Comparison of ENCODE assay signal across 11 mouse cellular contexts in the genomic region with DNA sequence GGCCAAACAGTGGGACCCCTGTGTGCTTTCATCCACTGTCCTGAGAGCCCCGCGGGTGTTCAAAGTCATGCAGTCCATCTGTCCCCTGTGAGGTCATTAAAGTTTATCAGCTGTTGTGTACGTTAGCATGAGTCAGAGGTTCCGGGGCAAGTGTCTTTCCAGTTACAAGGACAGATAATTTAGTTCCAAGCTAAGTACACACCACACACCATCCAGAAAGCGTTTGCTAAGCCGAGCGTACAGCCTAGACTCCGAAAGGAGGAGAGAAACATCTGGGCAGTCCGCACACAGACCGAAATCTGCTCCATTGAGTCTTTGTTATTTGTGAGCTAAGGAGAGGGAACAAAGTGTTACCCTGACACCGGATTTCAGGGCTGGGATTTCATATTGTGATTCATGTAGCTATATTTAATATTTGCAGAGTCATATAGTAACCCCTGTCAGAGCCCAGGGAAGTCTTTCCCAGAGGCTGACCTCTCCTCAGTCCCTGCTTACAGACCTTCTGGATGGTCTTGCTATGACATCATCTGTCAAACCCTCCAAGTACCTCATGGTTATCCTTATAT. TPM values are rescaled to one million over a fixed set of nuclear protein-coding genes. Genes with fewer than 3 reads are reported as not detected.
DNase-seq lines count a peak whose midpoint lies in the region; TF ChIP-seq lines count a peak whose summit lies in the region.
"Had no signal": no experiment of that assay in that cellular context is flagged by ENCODE, and none has a peak within 500 bp of the region (broad histone marks: within the 10 kb centered on the region; RNA-seq: fewer than 3 reads in every experiment).

No protein-coding gene starts in this region.

- H3K4me3 ChIP-seq in bone marrow macrophage, adult 2 months (ENCODE audit: insufficient read depth, low read length): no peak overlapping the region
- no peak overlapping the region for H3K4me3 ChIP-seq in myocyte
- no peak overlapping the region for H3K4me3 ChIP-seq in thymus, adult 2 months (ENCODE audit: control insufficient read depth, insufficient read depth, low read length)
- no peak overlapping the region for H3K4me3 ChIP-seq in hindbrain, embryonic 10.5 days
- H3K4me3 ChIP-seq: embryonic facial prominence, embryonic 10.5 days; kidney, embryonic 15.5 days had no signal

- no peak overlapping the region for H3ac ChIP-seq in myocyte (ENCODE audit: control insufficient read depth, insufficient read length)

- no peaks in the 10 kb centered on the region for H3K9me3 ChIP-seq in hindbrain, embryonic 10.5 days
- H3K9me3 ChIP-seq: embryonic facial prominence, embryonic 10.5 days; kidney, embryonic 15.5 days had no signal

- no peak for TF ChIP-seq POLR2A in bone marrow macrophage, adult 2 months (IDR thresholded peaks at IDR 0.05; ENCODE audit: borderline replicate concordance, low read depth, low read length)
- no peak for TF ChIP-seq POLR2A in myocyte (IDR thresholded peaks at IDR 0.05; ENCODE audit: insufficient read length, low read depth)
- TF ChIP-seq POLR2A in thymus, adult 2 months (IDR thresholded peaks at IDR 0.05; ENCODE audit: control insufficient read depth, extremely low read depth, insufficient read depth, low read length, poor library complexity): no peak

- H3K27ac ChIP-seq in bone marrow macrophage, adult 2 months (ENCODE audit: insufficient read depth, low read depth, low read length): peak overlapping the region; percentile 62
- H3K27ac ChIP-seq in thymus, adult 2 months (ENCODE audit: control insufficient read depth, insufficient read depth, low read length): no peak overlapping the region
- no peak overlapping the region for H3K27ac ChIP-seq in hindbrain, embryonic 10.5 days
- H3K27ac ChIP-seq: embryonic facial prominence, embryonic 10.5 days; kidney, embryonic 15.5 days had no signal

- DNase-seq in heart, adult 11 months: peak; percentile 91
- DNase-seq in heart, postnatal 25 days (ENCODE audit: low spot score): no peak
- DNase-seq in heart, postnatal 36 days: peak; percentile 28 to 58
- no peak for DNase-seq in thymus, adult 2 months
- no peak for DNase-seq in thymus, postnatal 0 days (ENCODE audit: low spot score)
- DNase-seq in hindbrain, embryonic 10.5 days (ENCODE audit: low spot score): no peak
- DNase-seq: lung, postnatal 14 days had no signal

- peak overlapping the region; percentile 42 for H3K4me2 ChIP-seq in myocyte (ENCODE audit: low read depth)
- H3K4me2 ChIP-seq: kidney, embryonic 15.5 days had no signal

- no peaks in the 10 kb centered on the region for H3K36me3 ChIP-seq in myocyte (ENCODE audit: control insufficient read depth, insufficient read depth)
- H3K36me3 ChIP-seq in thymus, adult 2 months (ENCODE audit: control insufficient read depth, insufficient read depth, low read length): no peaks in the 10 kb centered on the region
- no peaks in the 10 kb centered on the region for H3K36me3 ChIP-seq in hindbrain, embryonic 10.5 days
- H3K36me3 ChIP-seq: embryonic facial prominence, embryonic 10.5 days; kidney, embryonic 15.5 days had no signal

- no peak for TF ChIP-seq CTCF in bone marrow macrophage, adult 2 months (IDR thresholded peaks at IDR 0.05; ENCODE audit: low read depth, low read length)
- no peak for TF ChIP-seq CTCF in thymus, adult 2 months (IDR thresholded peaks at IDR 0.05; ENCODE audit: borderline replicate concordance, control insufficient read depth, extremely low read depth, insufficient read depth, low read length, poor library complexity)

- H3K27me3 ChIP-seq in myocyte (ENCODE audit: control insufficient read depth, insufficient read depth, insufficient read length): no peaks in the 10 kb centered on the region
- no peaks in the 10 kb centered on the region for H3K27me3 ChIP-seq in thymus, adult 2 months (ENCODE audit: control insufficient read depth, insufficient read depth, low read length)
- no peaks in the 10 kb centered on the region for H3K27me3 ChIP-seq in hindbrain, embryonic 10.5 days (ENCODE audit: insufficient read depth, poor library complexity, severe bottlenecking)
- H3K27me3 ChIP-seq: kidney, embryonic 15.5 days had no signal

- no peaks in the 10 kb centered on the region for H3K79me2 ChIP-seq in myocyte (ENCODE audit: control insufficient read depth, insufficient read depth)

- H3K4me1 ChIP-seq in bone marrow macrophage, adult 2 months (ENCODE audit: control insufficient read depth, insufficient read depth, low read length): peaks cover 28% of the 10 kb centered on the region
- H3K4me1 ChIP-seq in thymus, adult 2 months (replicated peaks; ENCODE audit: control insufficient read depth, insufficient read depth, low read length): no peaks in the 10 kb centered on the region
- peaks cover 7% of the 10 kb centered on the region; the same call in 1 of the 2 replicates for H3K4me1 ChIP-seq in hindbrain, embryonic 10.5 days (replicated peaks)
- H3K4me1 ChIP-seq: embryonic facial prominence, embryonic 10.5 days; kidney, embryonic 15.5 days had no signal

- 88% methylated on average over 11 of the region's 11 CpGs for WGBS in thymus, adult 2 months
- WGBS in hindbrain, embryonic 10.5 days: 66% methylated on average over 11 of the region's 11 CpGs

- intact Hi-C loops in heart, postnatal 25 days (cut with DNase I): no loop called here
- intact Hi-C loops in heart, postnatal 36 days (cut with DNase I): no loop called here

TF ChIP-seq in myocyte, 11 proteins besides CTCF, POLR2A, EP300 and RAD21:
- TF ChIP-seq TCF3 (IDR thresholded peaks at IDR 0.05; ENCODE audit: insufficient read length, low read depth) (no peak), TCF12 (IDR thresholded peaks at IDR 0.05; ENCODE audit: insufficient read depth, poor library complexity, severe bottlenecking) (peak; percentile 39), MYOG (IDR thresholded peaks at IDR 0.05; ENCODE audit: control insufficient read depth in 1 of 3, insufficient read depth in 1 of 3, insufficient read length in 2 of 3, low read depth in 2 of 3) (peak in 2 of 3 experiments; percentile 36 to 70), MAX (IDR thresholded peaks at IDR 0.05; ENCODE audit: low read depth) (no peak), MYOD1 (IDR thresholded peaks at IDR 0.05; ENCODE audit: control insufficient read depth in 1 of 3, insufficient read length in 2 of 3, low read depth in 2 of 3) (peak in 2 of 3 experiments; percentile 51 to 81)

RNA-seq across cellular contexts. Expression of a gene that starts 18.0 kb away (rescaled TPM):
- 10 to 100 TPM; 23.0 to 24.2 TPM for total RNA-seq in heart, postnatal 25 days (2021)
- polyA plus RNA-seq in bone marrow macrophage, adult 2 months (2012; ENCODE audit: insufficient read depth, insufficient read length, missing spikeins): 63.8 and 64.2 TPM in 2 replicates
- 10 to 100 TPM; 24.1 to 28.1 TPM for total RNA-seq in heart, postnatal 36 days (2021)
- polyA plus RNA-seq in myocyte (2012; fragmentation: generic; extraction: Trizol): 58.3 TPM
- 40.2 and 44.9 TPM in 2 replicates for polyA plus RNA-seq in thymus, adult 2 months (2012; rRNA removed)
- 43.9 and 44.2 TPM in 2 replicates for polyA plus RNA-seq in thymus, postnatal 0 days (2015; fragmentation: Nextera tagmentation; extraction: Ambion mirVana)
- polyA plus RNA-seq in hindbrain, embryonic 10.5 days (2016; fragmentation: Nextera tagmentation; extraction: Ambion mirVana): 58.8 and 60.5 TPM in 2 replicates

RNA-seq across cellular contexts. Expression of a gene that starts 25.2 kb away (rescaled TPM):
- 10 to 100 TPM; 71.4 to 71.9 TPM for total RNA-seq in heart, postnatal 25 days (2021)
- 29.8 and 34.4 TPM in 2 replicates for polyA plus RNA-seq in bone marrow macrophage, adult 2 months (2012; ENCODE audit: insufficient read depth, insufficient read length, missing spikeins)
- total RNA-seq in heart, postnatal 36 days (2021): 10 to 100 TPM; 64.4 to 71.8 TPM
- polyA plus RNA-seq in myocyte (2012; fragmentation: generic; extraction: Trizol): 20.7 TPM
- 78.4 and 89.5 TPM in 2 replicates for polyA plus RNA-seq in thymus, adult 2 months (2012; rRNA removed)
- 11.0 and 15.4 TPM in 2 replicates for polyA plus RNA-seq in thymus, postnatal 0 days (2015; fragmentation: Nextera tagmentation; extraction: Ambion mirVana)
- 7.8 and 9.5 TPM in 2 replicates for polyA plus RNA-seq in hindbrain, embryonic 10.5 days (2016; fragmentation: Nextera tagmentation; extraction: Ambion mirVana)

Comparison
In these comparisons a context has a peak if more than half of its experiments do, and no peak if none do; other contexts are left out.
1. DNase-seq: peak in heart, adult 11 months (single experiment) and heart, postnatal 36 days (2 of 2); none in heart, postnatal 25 days (single experiment), thymus, adult 2 months (single experiment), thymus, postnatal 0 days (single experiment) and hindbrain, embryonic 10.5 days (single experiment).